Mouse (Mus musculus): ENCODE data around the gene Rce1. TPM values are rescaled to one million over a fixed set of nuclear protein-coding genes. Genes with fewer than 3 reads are reported as not detected.

The Rce1 gene
- total and polyA plus RNA-seq, 3 experiments = 7.1 to 35.7 (median 8.7) TPM

DNA sequence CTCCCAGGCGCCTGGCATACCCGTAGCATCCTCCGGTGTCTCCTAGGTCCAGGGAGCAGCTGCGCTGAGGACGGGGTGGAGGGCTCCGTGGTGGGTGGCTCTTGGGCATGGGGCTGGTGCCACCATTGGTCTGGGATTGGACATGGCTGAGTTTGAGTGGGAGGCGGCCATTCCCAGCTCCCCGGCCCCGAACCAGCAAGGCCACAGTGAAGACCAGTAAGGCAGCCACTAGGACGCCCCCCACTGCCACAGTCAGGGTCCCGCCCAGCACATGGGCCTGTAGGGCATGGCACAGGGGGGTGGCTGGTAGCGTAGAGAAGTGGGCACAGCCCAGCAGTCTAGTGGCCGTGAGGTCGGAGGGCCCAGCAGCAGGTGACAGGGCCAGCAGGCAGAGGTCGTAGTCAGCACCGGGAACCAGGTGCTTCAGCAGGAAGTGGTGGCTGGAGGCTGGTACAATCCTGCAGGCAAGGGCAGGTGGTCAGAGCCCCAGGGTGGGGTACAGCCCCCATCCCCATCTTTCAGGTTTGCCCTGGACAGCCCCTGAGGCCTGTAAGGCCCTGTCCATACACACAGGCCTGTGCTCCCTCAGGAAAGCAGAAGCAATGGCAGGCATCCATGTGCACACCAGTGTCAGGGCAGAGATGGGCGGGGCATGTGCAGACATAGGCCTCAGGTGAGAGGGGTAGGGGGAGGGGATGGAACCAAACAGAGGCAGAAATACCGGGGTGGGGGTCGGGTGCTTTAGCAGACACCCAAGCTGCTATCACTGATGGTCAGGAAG, 13.1 kb downstream of the Rce1 start:
- Histone ChIP-seq H3K4me3 (no peak overlapping the region), H3K4me1 (ENCODE audit: control insufficient read depth, insufficient read depth, low read length) (peaks cover 2% of the 10 kb centered on the region), H3K27me3 (ENCODE audit: control insufficient read depth, insufficient read depth, low read length) (no peaks in the 10 kb centered on the region), H3K79me2 (replicated peaks; ENCODE audit: control insufficient read depth, insufficient read depth, low read length) (no peaks in the 10 kb centered on the region), H3K36me3 (ENCODE audit: control insufficient read depth, insufficient read depth, low read length) (no peaks in the 10 kb centered on the region), H3K9ac (ENCODE audit: low read depth, low read length) (no peak overlapping the region), H3K27ac (no peak overlapping the region)
- no peak for DNase-seq
- intact Hi-C loops (cut with DNase I) = no loop called here
- TF ChIP-seq POLR2A (IDR thresholded peaks at IDR 0.05; ENCODE audit: insufficient read depth, low read depth, low read length) (no peak), EP300 (IDR thresholded peaks at IDR 0.05; ENCODE audit: insufficient read depth, low read depth, low read length) (no peak), CTCF (IDR thresholded peaks at IDR 0.05) (no peak)
- 94% methylated on average over 19 of the region's 19 CpGs for WGBS

DNA sequence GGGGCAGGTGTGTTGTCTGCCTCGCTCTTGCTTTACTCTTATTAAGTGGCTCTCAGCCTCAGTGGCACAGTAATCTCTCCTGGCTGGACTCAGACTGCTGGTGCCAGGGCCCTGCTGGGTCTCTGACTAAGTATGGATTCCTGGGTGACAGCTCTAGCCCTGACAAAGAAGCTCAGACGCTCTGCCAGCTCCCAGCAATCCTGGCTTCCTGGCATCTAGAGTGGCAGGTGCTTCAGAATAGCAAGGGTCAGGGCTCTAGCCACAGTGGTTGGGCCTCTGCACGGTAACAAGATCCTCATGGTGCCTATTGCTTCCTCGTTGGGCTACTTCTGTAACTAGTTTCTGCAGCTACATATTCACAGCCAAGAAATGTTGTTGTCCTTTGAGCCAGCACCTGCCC, 15.3 kb downstream of the Rce1 start:
- H3K4me1 ChIP-seq (ENCODE audit: control insufficient read depth, insufficient read depth, low read length) = no peaks in the 10 kb centered on the region; the same call in 1 of the 2 replicates
- H3K4me3 ChIP-seq = no peak overlapping the region
- peak overlapping the region; percentile 15; the same call in 1 of the 2 replicates for H3K27ac ChIP-seq
- H3K27me3 ChIP-seq (ENCODE audit: control insufficient read depth, insufficient read depth, low read length) = no peaks in the 10 kb centered on the region
- intact Hi-C loops (cut with DNase I) = no loop called here
- no peaks in the 10 kb centered on the region for H3K36me3 ChIP-seq (ENCODE audit: control insufficient read depth, insufficient read depth, low read length)
- TF ChIP-seq POLR2A (IDR thresholded peaks at IDR 0.05; ENCODE audit: insufficient read depth, low read depth, low read length) = no peak
- 0 out of 2 replicates have a peak, but pooled peaks have one; percentile 8 for TF ChIP-seq EP300 (IDR thresholded peaks at IDR 0.05; ENCODE audit: insufficient read depth, low read depth, low read length)
- no peak for TF ChIP-seq CTCF (IDR thresholded peaks at IDR 0.05)
- no peak overlapping the region for H3K9ac ChIP-seq (ENCODE audit: low read depth, low read length)
- 43% methylated on average over 4 of the region's 4 CpGs for WGBS
- peak in 1 of 2 experiments; percentile 67 for DNase-seq
- H3K79me2 ChIP-seq (replicated peaks; ENCODE audit: control insufficient read depth, insufficient read depth, low read length) = no peaks in the 10 kb centered on the region

DNA sequence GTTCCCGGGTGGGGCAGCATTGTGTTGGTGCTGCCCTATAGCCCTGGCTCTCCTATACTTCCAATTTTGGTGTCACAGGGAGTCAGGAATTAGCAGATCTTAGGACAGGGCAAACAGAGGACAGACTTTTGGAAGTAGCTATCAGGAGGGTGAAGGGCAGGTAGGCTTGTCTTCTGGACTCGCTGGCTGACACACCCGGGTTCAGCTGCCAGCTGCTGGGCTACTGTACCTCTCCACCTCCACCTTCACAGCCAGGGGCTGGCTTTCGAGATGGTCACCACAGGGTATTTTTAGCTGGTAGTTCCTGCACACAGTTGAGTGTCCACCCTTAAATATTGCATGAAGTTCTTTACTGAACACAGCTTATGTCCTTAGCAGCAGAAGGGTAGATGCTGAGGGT, 16.9 kb downstream of the Rce1 start:
- Histone ChIP-seq H3K4me3 (no peak overlapping the region), H3K27ac (no peak overlapping the region), H3K9ac (ENCODE audit: low read depth, low read length) (no peak overlapping the region), H3K36me3 (ENCODE audit: control insufficient read depth, insufficient read depth, low read length) (no peaks in the 10 kb centered on the region), H3K79me2 (replicated peaks; ENCODE audit: control insufficient read depth, insufficient read depth, low read length) (no peaks in the 10 kb centered on the region), H3K4me1 (ENCODE audit: control insufficient read depth, insufficient read depth, low read length) (no peaks in the 10 kb centered on the region; the same call in 1 of the 2 replicates), H3K27me3 (ENCODE audit: control insufficient read depth, insufficient read depth, low read length) (no peaks in the 10 kb centered on the region)
- TF ChIP-seq POLR2A (IDR thresholded peaks at IDR 0.05; ENCODE audit: insufficient read depth, low read depth, low read length) = no peak
- 64% methylated on average over 4 of the region's 4 CpGs for whole genome bisulfite sequencing
- peak in 1 of 2 experiments; percentile 44 for DNase-seq
- intact Hi-C loops (cut with DNase I) = no loop called here

DNA sequence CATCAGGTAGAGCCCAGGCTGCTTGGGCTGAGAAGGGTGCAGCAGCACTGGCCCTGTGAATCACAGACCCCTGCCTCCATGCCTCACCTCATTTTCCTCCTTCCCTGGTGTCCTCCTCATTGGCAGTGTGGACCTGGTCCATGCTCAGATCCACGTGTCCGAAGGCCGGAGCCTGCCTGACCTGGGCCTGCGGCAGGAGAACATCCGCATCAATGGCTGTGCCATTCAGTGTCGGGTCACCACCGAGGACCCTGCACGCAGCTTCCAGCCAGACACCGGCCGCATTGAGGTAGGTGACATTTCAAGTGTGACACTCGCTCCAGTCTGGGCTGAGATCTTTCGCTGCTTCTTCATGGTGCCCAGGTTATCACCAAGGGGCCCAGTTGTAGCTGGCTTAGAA, 18.0 kb downstream of the Rce1 start:
- Histone ChIP-seq H3K36me3 (ENCODE audit: control insufficient read depth, insufficient read depth, low read length) (no peaks in the 10 kb centered on the region), H3K79me2 (replicated peaks; ENCODE audit: control insufficient read depth, insufficient read depth, low read length) (no peaks in the 10 kb centered on the region), H3K27me3 (ENCODE audit: control insufficient read depth, insufficient read depth, low read length) (no peaks in the 10 kb centered on the region), H3K27ac (no peak overlapping the region), H3K4me1 (ENCODE audit: control insufficient read depth, insufficient read depth, low read length) (no peaks in the 10 kb centered on the region; the same call in 1 of the 2 replicates), H3K4me3 (no peak overlapping the region), H3K9ac (ENCODE audit: low read depth, low read length) (no peak overlapping the region)
- intact Hi-C loops (cut with DNase I) = no loop called here
- 91% methylated on average over 12 of the region's 12 CpGs for WGBS
- TF ChIP-seq POLR2A (IDR thresholded peaks at IDR 0.05; ENCODE audit: insufficient read depth, low read depth, low read length) (no peak), CTCF (IDR thresholded peaks at IDR 0.05) (no peak), EP300 (IDR thresholded peaks at IDR 0.05; ENCODE audit: insufficient read depth, low read depth, low read length) (no peak)
- DNase-seq = no peak

DNA sequence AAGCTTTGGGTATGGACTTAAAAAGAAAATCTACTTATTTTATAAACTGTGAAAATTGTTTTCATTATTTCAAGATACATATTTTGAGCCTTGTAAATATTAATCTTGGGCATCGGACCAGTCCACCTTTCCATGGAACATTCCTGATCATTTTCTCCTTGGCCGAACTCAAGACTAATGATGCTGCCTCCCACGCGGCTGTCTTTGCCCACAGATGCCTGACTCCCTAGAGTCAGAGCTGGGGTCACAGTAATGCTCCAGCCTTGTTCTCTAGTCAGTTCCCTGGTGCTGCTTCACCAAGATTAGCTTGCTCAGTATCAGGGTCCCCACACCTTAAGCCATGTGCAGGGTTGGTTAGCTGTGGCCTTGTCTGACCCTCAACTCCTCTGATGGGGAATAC, 19.8 kb downstream of the Rce1 start:
- 80% methylated on average over 4 of the region's 4 CpGs for WGBS
- Histone ChIP-seq H3K9ac (ENCODE audit: low read depth, low read length) (no peak overlapping the region), H3K4me1 (ENCODE audit: control insufficient read depth, insufficient read depth, low read length) (no peaks in the 10 kb centered on the region; the same call in 1 of the 2 replicates), H3K79me2 (replicated peaks; ENCODE audit: control insufficient read depth, insufficient read depth, low read length) (no peaks in the 10 kb centered on the region), H3K27me3 (ENCODE audit: control insufficient read depth, insufficient read depth, low read length) (no peaks in the 10 kb centered on the region), H3K4me3 (no peak overlapping the region), H3K36me3 (ENCODE audit: control insufficient read depth, insufficient read depth, low read length) (no peaks in the 10 kb centered on the region), H3K27ac (no peak overlapping the region)
- TF ChIP-seq CTCF (IDR thresholded peaks at IDR 0.05) = no peak
- no peak for DNase-seq
- intact Hi-C loops (cut with DNase I) = no loop called here

DNA sequence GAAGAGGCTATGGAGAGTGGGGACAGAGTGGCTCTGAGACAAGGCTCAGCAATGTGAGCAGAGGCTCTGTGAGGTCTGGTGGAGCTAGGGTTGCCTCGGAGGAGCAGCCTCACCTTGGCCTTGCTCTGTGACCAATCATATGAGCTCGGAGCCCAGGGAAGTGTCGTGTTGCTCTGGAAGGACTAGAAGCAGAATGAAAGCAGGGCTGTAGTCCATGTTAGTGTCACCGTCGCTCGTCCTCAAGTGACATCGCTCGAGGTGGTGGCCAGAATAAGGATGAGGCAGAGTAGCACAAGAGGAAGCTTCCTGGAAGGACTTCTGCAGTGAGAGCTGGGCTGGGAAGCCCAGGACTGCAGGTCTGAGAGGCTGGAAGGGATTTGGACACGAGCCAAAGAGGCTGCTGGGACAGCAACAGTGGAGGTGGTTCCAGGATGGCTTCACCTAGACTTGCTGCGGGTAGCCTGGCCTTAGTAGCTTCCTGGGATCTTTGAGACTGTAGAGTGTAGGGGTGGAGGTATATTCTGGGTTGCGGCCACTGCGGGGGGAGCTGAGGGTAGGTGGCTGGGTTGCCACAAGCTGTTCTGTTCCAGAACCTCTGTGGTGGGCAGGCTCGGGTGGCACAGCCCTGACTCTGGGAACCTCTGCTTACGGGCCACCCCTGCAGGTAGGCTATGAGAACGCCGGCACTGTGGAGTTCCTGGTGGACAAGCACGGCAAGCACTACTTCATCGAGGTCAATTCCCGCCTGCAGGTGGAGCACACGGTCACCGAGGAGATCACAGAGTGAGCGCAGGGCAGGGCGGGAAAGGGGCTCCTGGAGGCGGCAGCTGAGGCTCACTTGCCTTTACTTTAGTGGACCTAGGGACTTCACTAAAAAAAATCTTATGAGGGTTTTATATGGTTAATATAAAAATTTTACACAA, 21.4 kb downstream of the Rce1 start:
- peak; percentile 62 for TF ChIP-seq CTCF (IDR thresholded peaks at IDR 0.05)
- TF ChIP-seq POLR2A (IDR thresholded peaks at IDR 0.05; ENCODE audit: insufficient read depth, low read depth, low read length) = no peak
- WGBS = 39% methylated on average over 24 of the region's 24 CpGs
- H3K4me3 ChIP-seq = no peak overlapping the region
- no peaks in the 10 kb centered on the region for H3K79me2 ChIP-seq (replicated peaks; ENCODE audit: control insufficient read depth, insufficient read depth, low read length)
- intact Hi-C loops (cut with DNase I) = no loop called here
- no peaks in the 10 kb centered on the region for H3K27me3 ChIP-seq (ENCODE audit: control insufficient read depth, insufficient read depth, low read length)
- no peaks in the 10 kb centered on the region for H3K4me1 ChIP-seq (ENCODE audit: control insufficient read depth, insufficient read depth, low read length)
- no peaks in the 10 kb centered on the region for H3K36me3 ChIP-seq (ENCODE audit: control insufficient read depth, insufficient read depth, low read length)
- DNase-seq = no peak
- no peak overlapping the region for H3K27ac ChIP-seq
- no peak overlapping the region for H3K9ac ChIP-seq (ENCODE audit: low read depth, low read length)
